Mouse (Mus musculus) frontal cortex, postnatal 10 days (tissue): ENCODE data around the gene Tmem121b.

Experiments
- DNase-seq, 2 experiments: peaks; one replicate each; pipeline ENCODE4 v3.0.0; 2022; ENCODE audit warnings: low spot score in 2 of 2, mixed read lengths in 1 of 2

Tmem121b gene

GRCm38 (mm10) chr6:120492499-120493373 is 871 bp downstream of the Tmem121b start:
- peak in 1 of 2 experiments; percentile 53 for DNase-seq

- no peak for DNase-seq
Observed at GRCm38 (mm10) chr6:120491862-120492498, 1.6 kb downstream of the Tmem121b start.

GRCm38 (mm10) chr6:120491064-120491463 is 2.5 kb downstream of the Tmem121b start:
- no peak for DNase-seq

- DNase-seq: no peak
Observed at GRCm38 (mm10) chr6:120489461-120489860, 4.1 kb downstream of the Tmem121b start.

GRCm38 (mm10) chr6:120488647-120489046 is 5.0 kb downstream of the Tmem121b start:
- no peak for DNase-seq

- DNase-seq: no peak
Observed at GRCm38 (mm10) chr6:120486051-120486510, 7.5 kb downstream of the Tmem121b start.

- no peak for DNase-seq
Observed at GRCm38 (mm10) chr6:120485038-120485437, 8.6 kb downstream of the Tmem121b start.

GRCm38 (mm10) chr6:120483211-120483626 is 10.4 kb downstream of the Tmem121b start:
- DNase-seq: no peak

GRCm38 (mm10) chr6:120482756-120483155 is 10.9 kb downstream of the Tmem121b start:
- no peak for DNase-seq

GRCm38 (mm10) chr6:120482021-120482420 is 11.6 kb downstream of the Tmem121b start:
- DNase-seq: no peak

GRCm38 (mm10) chr6:120481538-120481937 is 12.1 kb downstream of the Tmem121b start:
- no peak for DNase-seq

GRCm38 (mm10) chr6:120480361-120480760 is 13.2 kb downstream of the Tmem121b start:
- DNase-seq: no peak

GRCm38 (mm10) chr6:120479302-120479701 is 14.3 kb downstream of the Tmem121b start:
- no peak for DNase-seq

- DNase-seq: no peak
Observed at GRCm38 (mm10) chr6:120475288-120475687, 18.3 kb downstream of the Tmem121b start.

- no peak for DNase-seq
Observed at GRCm38 (mm10) chr6:120473427-120473826, 20.2 kb downstream of the Tmem121b start.

- no peak for DNase-seq
Observed at GRCm38 (mm10) chr6:120472455-120473140, 21.0 kb downstream of the Tmem121b start.

- DNase-seq: no peak
Observed at GRCm38 (mm10) chr6:120471991-120472441, 21.6 kb downstream of the Tmem121b start.

- DNase-seq: no peak
Observed at GRCm38 (mm10) chr6:120470666-120471065, 22.9 kb downstream of the Tmem121b start.

- DNase-seq: no peak
Observed at GRCm38 (mm10) chr6:120469770-120470169, 23.8 kb downstream of the Tmem121b start.

- DNase-seq: no peak
Observed at GRCm38 (mm10) chr6:120469268-120469667, 24.3 kb downstream of the Tmem121b start.

GRCm38 (mm10) chr6:120468259-120468658 is 25.3 kb downstream of the Tmem121b start:
- DNase-seq: no peak
